Mouse (Mus musculus) stomach, embryonic 15.5 days (tissue): ENCODE results near the gene Trpv5. TPM values are rescaled to one million over a fixed set of nuclear protein-coding genes. Genes with fewer than 3 reads are reported as not detected.

Experiments
- ATAC-seq: fragments of 200-750 bp; cut with Nextera tagmentation; 2 replicates; pipeline ENCODE4 v1.8.0; 2017; ENCODE audit warnings: low read depth, moderate number of reproducible peaks, moderate TSS enrichment; ENCODE audit not compliant: insufficient read depth, low FRiP score
- H3K27ac ChIP-seq: fragments of 300-500 bp; sonication (generic); 2 replicates; pipeline ENCODE4 v1.5.1; 2015; ENCODE audit warnings: mild to moderate bottlenecking, inconsistent platforms
- H3K27me3 ChIP-seq: fragments of 300-500 bp; sonication (generic); replicated peaks from 2 replicates; pipeline ENCODE4 v1.6.1; 2015; ENCODE audit warnings: inconsistent platforms
- H3K36me3 ChIP-seq: fragments of 300-500 bp; sonication (generic); 2 replicates; pipeline ENCODE4 v1.6.1; 2015; ENCODE audit warnings: inconsistent platforms
- H3K4me1 ChIP-seq: fragments of 300-500 bp; sonication (generic); 2 replicates; pipeline ENCODE4 v1.6.1; 2015; ENCODE audit warnings: inconsistent platforms
- H3K4me2 ChIP-seq: fragments of 300-500 bp; sonication (generic); 2 replicates; pipeline ENCODE4 v1.6.1; 2015; ENCODE audit warnings: mild to moderate bottlenecking, inconsistent platforms
- H3K4me3 ChIP-seq: fragments of 300-500 bp; sonication (generic); replicated peaks from 2 replicates; pipeline ENCODE4 v1.5.1; 2015; ENCODE audit warnings: inconsistent platforms
- H3K9ac ChIP-seq: fragments of 300-500 bp; sonication (generic); 2 replicates; pipeline ENCODE4 v1.6.1; 2015; ENCODE audit warnings: inconsistent platforms
- H3K9me3 ChIP-seq: fragments of 300-500 bp; sonication (generic); 2 replicates; pipeline ENCODE4 v1.6.1; 2016; ENCODE audit warnings: inconsistent platforms
- WGBS: fragments of 180-500 bp; shearing (Covaris S2); methylation state at CpG from one replicate; pipeline ENCODE4 v1.1.7; 2015; 5-methylcytosine and 5-hydroxymethylcytosine counted together
- polyA plus RNA-seq: library from polyadenylated mRNA; unstranded; fragments of >200 nt; fragmentation: Nextera tagmentation; extraction: Ambion mirVana; gene quantifications from 2 replicates; pipeline ENCODE4 v1.2.1, GENCODE M21; 2015

Gene Trpv5
- polyA plus RNA-seq, result 0.04 and 0.05 TPM in 2 replicates

DNA sequence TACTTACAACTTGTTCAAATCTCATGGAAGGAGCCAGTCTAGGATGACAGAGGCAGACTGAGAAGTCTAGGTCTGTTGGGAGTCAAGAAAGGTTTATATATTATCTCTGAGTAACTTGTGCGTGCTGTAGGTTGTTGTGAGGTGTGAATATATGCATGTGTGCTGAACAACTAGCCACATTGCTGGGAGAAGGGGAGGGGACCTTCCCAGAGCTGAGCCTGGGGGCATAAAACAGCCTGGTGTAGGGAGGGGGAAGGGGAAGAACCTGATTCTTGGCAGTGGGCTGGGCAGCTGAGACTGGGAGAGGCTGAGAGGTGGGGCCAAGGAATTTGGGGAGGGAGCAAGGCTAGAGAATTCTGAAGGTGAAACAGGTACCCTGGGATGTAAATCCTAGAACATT, at the start of gene Trpv5:
Gene Trpv5 (minus strand): TSS at position 101 of the 400 bp plus-strand sequence.
- H3K27me3 ChIP-seq, result no peaks in the 10 kb centered on the region
- no peaks in the 10 kb centered on the region for H3K36me3 ChIP-seq
- ATAC-seq, result no peak
- no peak within 1 kb of the TSS for H3K4me2 ChIP-seq
- H3K9ac ChIP-seq, result no peak within 1 kb of the TSS
- H3K4me3 ChIP-seq, result no peak within 1 kb of the TSS
- no peaks in the 10 kb centered on the region for H3K4me1 ChIP-seq
- H3K9me3 ChIP-seq, result no peaks in the 10 kb centered on the region
- H3K27ac ChIP-seq, result no peak within 1 kb of the TSS
- WGBS, result 72% methylated on average over 1 of the region's 1 CpGs

DNA sequence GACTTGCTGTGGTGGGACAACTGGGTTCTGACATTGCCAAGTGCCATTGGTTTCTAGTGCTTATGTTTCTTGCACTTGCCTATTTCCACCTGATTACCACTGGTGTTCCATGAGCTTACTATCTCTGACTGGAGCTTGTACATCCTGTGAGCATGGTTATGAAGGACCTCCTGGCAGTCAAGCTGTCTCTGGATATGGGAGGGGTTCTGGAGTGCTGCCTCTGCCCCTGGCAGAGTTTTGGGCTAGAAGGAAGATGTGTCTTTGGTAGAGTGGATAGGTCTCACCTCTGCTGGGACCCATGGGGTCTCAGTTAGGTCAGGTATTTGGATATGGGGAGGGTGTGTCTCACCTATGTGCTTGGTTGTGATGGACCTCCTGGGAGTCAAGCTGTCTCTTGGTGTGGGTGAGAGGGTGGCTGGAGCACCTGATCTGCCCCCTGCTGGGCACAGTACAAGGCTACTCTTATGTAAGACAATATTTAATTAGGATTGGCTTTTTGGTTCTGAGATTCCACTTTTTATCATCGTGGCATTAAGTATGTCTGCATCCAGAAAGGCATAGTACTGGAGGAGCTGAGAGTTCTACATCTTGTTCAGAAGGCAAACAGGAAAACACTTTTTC, 47.5 kb upstream of the Trpv5 start:
- H3K4me1 ChIP-seq, result no peaks in the 10 kb centered on the region
- H3K27me3 ChIP-seq, result no peaks in the 10 kb centered on the region
- no peak overlapping the region for H3K9ac ChIP-seq
- no peak overlapping the region for H3K27ac ChIP-seq
- H3K4me3 ChIP-seq, result no peak overlapping the region
- no peak overlapping the region for H3K4me2 ChIP-seq
- H3K9me3 ChIP-seq, result no peaks in the 10 kb centered on the region
- 0 out of 2 replicates have a peak, but pooled peaks have one; percentile 43 for ATAC-seq
- 70% methylated on average over 1 of the region's 1 CpGs for WGBS
- H3K36me3 ChIP-seq, result no peaks in the 10 kb centered on the region

GRCm38 (mm10) chr6:41721430-41721829, 40.9 kb upstream of the Trpv5 start:
- Histone ChIP-seq H3K9ac (no peak overlapping the region), H3K4me1 (no peaks in the 10 kb centered on the region), H3K27ac (no peak overlapping the region), H3K4me3 (no peak overlapping the region), H3K36me3 (no peaks in the 10 kb centered on the region), H3K9me3 (no peaks in the 10 kb centered on the region), H3K27me3 (no peaks in the 10 kb centered on the region), H3K4me2 (no peak overlapping the region)
- ATAC-seq, result no peak
- WGBS, result 85% methylated on average over 2 of the region's 2 CpGs

- Histone ChIP-seq H3K4me3 (no peak overlapping the region), H3K4me2 (no peak overlapping the region), H3K27ac (no peak overlapping the region), H3K4me1 (no peaks in the 10 kb centered on the region), H3K27me3 (no peaks in the 10 kb centered on the region), H3K36me3 (no peaks in the 10 kb centered on the region), H3K9ac (no peak overlapping the region), H3K9me3 (no peaks in the 10 kb centered on the region)
- ATAC-seq, result no peak
- 81% methylated on average over 1 of the region's 1 CpGs for WGBS
Measured at GRCm38 (mm10) chr6:41710281-41710680, 29.7 kb upstream of the Trpv5 start.

GRCm38 (mm10) chr6:41706275-41706674, 25.7 kb upstream of the Trpv5 start:
- 83% methylated on average over 7 of the region's 7 CpGs for WGBS
- H3K4me3 ChIP-seq, result no peak overlapping the region
- H3K36me3 ChIP-seq, result no peaks in the 10 kb centered on the region
- no peak overlapping the region for H3K4me2 ChIP-seq
- no peak overlapping the region for H3K9ac ChIP-seq
- no peaks in the 10 kb centered on the region for H3K27me3 ChIP-seq
- peak; percentile 84 for ATAC-seq
- H3K9me3 ChIP-seq, result no peaks in the 10 kb centered on the region
- H3K4me1 ChIP-seq, result no peaks in the 10 kb centered on the region
- no peak overlapping the region for H3K27ac ChIP-seq

DNA sequence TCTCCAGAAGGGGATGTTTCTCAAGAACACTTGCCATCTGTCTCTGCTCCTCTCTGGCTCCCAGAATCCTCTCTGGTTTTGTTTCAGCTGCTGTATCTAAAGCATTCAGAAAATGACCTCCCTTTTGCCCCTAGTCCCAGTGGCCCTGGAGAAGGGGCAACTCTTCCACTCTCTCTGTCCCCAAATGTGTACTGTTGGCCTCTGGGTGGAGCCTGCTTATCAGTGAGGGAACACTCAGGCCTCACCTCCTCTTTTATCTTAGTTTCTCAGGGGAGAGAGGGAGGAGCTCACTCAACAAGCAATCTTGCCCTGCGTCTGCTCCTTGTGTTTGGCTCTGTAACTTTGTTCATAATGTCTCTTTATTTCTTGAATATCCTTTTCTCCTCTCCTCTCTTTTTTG, 23.6 kb upstream of the Trpv5 start, which contains the start of gene Kel:
Gene Kel (minus strand): TSS at position 217 of the 400 bp plus-strand sequence.
- Histone ChIP-seq H3K27me3 (no peaks in the 10 kb centered on the region), H3K4me2 (no peak within 1 kb of the TSS), H3K9me3 (no peaks in the 10 kb centered on the region), H3K36me3 (no peaks in the 10 kb centered on the region), H3K4me1 (no peaks in the 10 kb centered on the region), H3K4me3 (no peak within 1 kb of the TSS), H3K9ac (no peak within 1 kb of the TSS), H3K27ac (no peak within 1 kb of the TSS)
- WGBS, result 19% methylated on average over 1 of the region's 1 CpGs
- ATAC-seq, result peak; percentile 90

- Histone ChIP-seq H3K27me3 (no peaks in the 10 kb centered on the region), H3K27ac (no peak overlapping the region), H3K9ac (no peak overlapping the region), H3K4me1 (no peaks in the 10 kb centered on the region), H3K36me3 (no peaks in the 10 kb centered on the region), H3K4me3 (no peak overlapping the region), H3K4me2 (no peak overlapping the region), H3K9me3 (no peaks in the 10 kb centered on the region)
- ATAC-seq, result peak; percentile 42; the same call in 1 of the 2 replicates
- WGBS, result 61% methylated on average over 2 of the region's 2 CpGs
Measured at GRCm38 (mm10) chr6:41702928-41703327, 22.4 kb upstream of the Trpv5 start.

DNA sequence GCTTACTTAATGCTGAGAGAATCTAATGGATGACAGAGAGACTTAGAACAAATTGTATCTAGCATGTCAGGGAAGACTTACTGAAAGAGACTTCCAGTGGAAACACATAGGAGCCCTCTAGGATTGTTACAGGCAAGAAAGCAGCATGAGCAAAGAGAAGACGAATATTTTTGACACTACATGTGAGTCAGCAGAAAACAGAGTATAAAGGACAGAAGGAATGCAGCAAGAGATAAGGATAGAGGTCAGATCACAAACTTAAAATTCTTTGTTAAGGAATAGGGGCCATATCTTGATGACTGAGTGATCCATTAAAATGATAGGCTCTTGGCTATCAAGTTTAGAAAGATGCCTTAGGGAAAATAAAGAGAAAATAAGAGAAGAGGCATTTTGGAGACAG, 20.7 kb upstream of the Trpv5 start:
- Histone ChIP-seq H3K27ac (no peak overlapping the region), H3K4me3 (no peak overlapping the region), H3K9ac (no peak overlapping the region), H3K36me3 (no peaks in the 10 kb centered on the region), H3K27me3 (no peaks in the 10 kb centered on the region), H3K4me2 (no peak overlapping the region), H3K9me3 (no peaks in the 10 kb centered on the region), H3K4me1 (no peaks in the 10 kb centered on the region)
- no peak for ATAC-seq
- 53% methylated on average over 1 of the region's 1 CpGs for WGBS

DNA sequence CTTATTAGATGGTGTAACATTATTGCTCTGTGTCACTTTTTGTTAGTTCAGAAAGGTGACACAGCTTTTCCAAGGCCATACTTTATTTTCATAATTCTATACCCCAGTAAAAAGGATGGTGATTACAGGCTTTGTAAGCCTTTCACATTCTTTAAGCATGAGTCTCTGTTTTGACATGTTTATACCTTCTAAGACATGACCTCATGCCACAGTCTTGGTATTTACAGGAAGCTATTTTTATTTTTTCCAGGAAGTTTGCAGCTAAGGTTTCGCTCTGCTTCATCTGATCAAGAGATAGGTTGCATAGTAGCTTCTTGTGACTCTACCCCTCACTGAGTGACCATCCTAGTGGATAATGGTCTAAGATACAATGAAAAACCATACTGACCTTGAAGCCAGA, 13.8 kb upstream of the Trpv5 start:
- Histone ChIP-seq H3K4me1 (no peaks in the 10 kb centered on the region), H3K4me3 (no peak overlapping the region), H3K27ac (no peak overlapping the region), H3K36me3 (no peaks in the 10 kb centered on the region), H3K9ac (no peak overlapping the region), H3K4me2 (no peak overlapping the region), H3K9me3 (no peaks in the 10 kb centered on the region), H3K27me3 (no peaks in the 10 kb centered on the region)
- no peak for ATAC-seq
- 83% methylated on average over 1 of the region's 1 CpGs for WGBS

GRCm38 (mm10) chr6:41692200-41692599, 11.6 kb upstream of the Trpv5 start:
- no peaks in the 10 kb centered on the region for H3K9me3 ChIP-seq
- no peak overlapping the region for H3K9ac ChIP-seq
- H3K4me1 ChIP-seq, result no peaks in the 10 kb centered on the region
- H3K36me3 ChIP-seq, result no peaks in the 10 kb centered on the region
- no peak overlapping the region for H3K4me3 ChIP-seq
- H3K4me2 ChIP-seq, result no peak overlapping the region
- no peak overlapping the region for H3K27ac ChIP-seq
- no peak for ATAC-seq
- no peaks in the 10 kb centered on the region for H3K27me3 ChIP-seq

GRCm38 (mm10) chr6:41685596-41685995, 5.0 kb upstream of the Trpv5 start:
- Histone ChIP-seq H3K4me2 (no peak overlapping the region), H3K36me3 (no peaks in the 10 kb centered on the region), H3K27ac (no peak overlapping the region), H3K4me3 (no peak overlapping the region), H3K4me1 (no peaks in the 10 kb centered on the region), H3K9ac (no peak overlapping the region), H3K9me3 (no peaks in the 10 kb centered on the region), H3K27me3 (no peaks in the 10 kb centered on the region)
- WGBS, result 90% methylated on average over 3 of the region's 3 CpGs
- no peak for ATAC-seq

- Histone ChIP-seq H3K9me3 (no peaks in the 10 kb centered on the region), H3K36me3 (no peaks in the 10 kb centered on the region), H3K4me3 (no peak overlapping the region), H3K4me2 (no peak overlapping the region), H3K27ac (no peak overlapping the region), H3K4me1 (no peaks in the 10 kb centered on the region), H3K9ac (no peak overlapping the region), H3K27me3 (no peaks in the 10 kb centered on the region)
- no peak for ATAC-seq
- 79% methylated on average over 5 of the region's 5 CpGs for WGBS
Measured at GRCm38 (mm10) chr6:41684911-41685310, 4.3 kb upstream of the Trpv5 start.

DNA sequence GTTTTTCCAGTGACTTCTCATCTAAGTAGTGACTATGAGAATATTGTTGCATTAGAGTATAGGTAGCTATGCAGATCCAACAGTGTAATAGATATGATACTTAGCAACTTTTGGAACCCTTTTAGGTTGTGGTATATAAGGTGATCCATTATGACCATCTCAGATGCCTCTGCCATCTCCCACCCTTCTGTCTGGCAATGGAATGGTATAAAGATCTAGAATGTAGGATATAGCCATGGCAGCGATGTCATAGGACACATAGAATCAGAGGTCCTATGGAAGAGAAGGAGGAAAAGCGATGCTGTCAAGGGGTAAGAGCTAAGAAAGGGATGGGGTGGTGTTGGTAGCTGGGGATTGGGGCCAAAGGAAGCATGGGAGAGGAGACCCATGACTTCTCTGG, 3.6 kb upstream of the Trpv5 start, which contains the start of gene Llcfc1:
Gene Llcfc1 (plus strand): TSS at position 301 of the 400 bp plus-strand sequence.
- no peak within 1 kb of the TSS for H3K4me2 ChIP-seq
- H3K27me3 ChIP-seq, result no peaks in the 10 kb centered on the region
- no peaks in the 10 kb centered on the region for H3K36me3 ChIP-seq
- no peaks in the 10 kb centered on the region for H3K9me3 ChIP-seq
- no peak for ATAC-seq
- H3K4me3 ChIP-seq, result no peak within 1 kb of the TSS
- H3K9ac ChIP-seq, result no peak within 1 kb of the TSS
- no peaks in the 10 kb centered on the region for H3K4me1 ChIP-seq
- 79% methylated on average over 2 of the region's 2 CpGs for WGBS
- no peak within 1 kb of the TSS for H3K27ac ChIP-seq
